Mouse (Mus musculus) lung, embryonic 16.5 days (tissue): ENCODE results near the gene Pla2g4a. TPM values are rescaled to one million over a fixed set of nuclear protein-coding genes. Genes with fewer than 3 reads are reported as not detected.
"Not testable (repeated sequence)": the region's sequence is repeated elsewhere in the genome, so short reads cannot be mapped to it uniquely, and the experiment has no call there.

ENCODE experiments used
- ATAC-seq: fragments of 200-750 bp; cut with Nextera tagmentation; 2 replicates; pipeline ENCODE4 v1.8.0; 2017; ENCODE audit warnings: low read depth, mild to moderate bottlenecking, moderate library complexity
- H3K27ac ChIP-seq: fragments of 300-500 bp; sonication (generic); 2 replicates; pipeline ENCODE4 v1.5.1; 2014; ENCODE audit warnings: mild to moderate bottlenecking, control low read depth, low read length
- H3K27me3 ChIP-seq: fragments of 300-500 bp; sonication (generic); 2 replicates; pipeline ENCODE4 v1.6.1; 2014; ENCODE audit warnings: low read depth, low read length, mixed read lengths; ENCODE audit not compliant: control insufficient read depth, insufficient read depth
- H3K36me3 ChIP-seq: fragments of 300-500 bp; sonication (generic); 2 replicates; pipeline ENCODE4 v1.6.1; 2014; ENCODE audit warnings: low read length; ENCODE audit not compliant: control insufficient read depth, insufficient read depth
- H3K4me1 ChIP-seq: fragments of 300-500 bp; sonication (generic); replicated peaks from 2 replicates; pipeline ENCODE4 v1.6.1; 2014; ENCODE audit warnings: low read length, mixed read lengths; ENCODE audit not compliant: control insufficient read depth, insufficient read depth
- H3K4me2 ChIP-seq: fragments of 300-500 bp; sonication (generic); 2 replicates; pipeline ENCODE4 v1.6.1; 2014; ENCODE audit warnings: low read depth, low read length, control low read depth
- H3K4me3 ChIP-seq: fragments of 300-500 bp; sonication (generic); 2 replicates; pipeline ENCODE4 v1.5.1; 2014; ENCODE audit warnings: mild to moderate bottlenecking, low read length, control low read depth
- H3K9ac ChIP-seq: fragments of 300-500 bp; sonication (generic); 2 replicates; pipeline ENCODE4 v1.6.1; 2014; ENCODE audit warnings: low read length, control low read depth
- H3K9me3 ChIP-seq: fragments of 300-500 bp; sonication (generic); 2 replicates; pipeline ENCODE4 v1.6.1; 2016; ENCODE audit warnings: low read length; ENCODE audit not compliant: control insufficient read depth
- WGBS: fragments of 180-500 bp; shearing (Covaris S2); extraction: QIAGEN DNeasy Blood & Tissue Kit; methylation state at CpG from one replicate; pipeline ENCODE4 v1.1.7; 2014; 5-methylcytosine and 5-hydroxymethylcytosine counted together
- polyA plus RNA-seq: library from polyadenylated mRNA; unstranded; fragments of >200 nt; fragmentation: Nextera tagmentation; extraction: Ambion mirVana; gene quantifications from 2 replicates; pipeline ENCODE4 v1.2.1, GENCODE M21; 2015

The Pla2g4a gene
- polyA plus RNA-seq, 1 experiment from 2014 or later = 14.4 TPM

DNA sequence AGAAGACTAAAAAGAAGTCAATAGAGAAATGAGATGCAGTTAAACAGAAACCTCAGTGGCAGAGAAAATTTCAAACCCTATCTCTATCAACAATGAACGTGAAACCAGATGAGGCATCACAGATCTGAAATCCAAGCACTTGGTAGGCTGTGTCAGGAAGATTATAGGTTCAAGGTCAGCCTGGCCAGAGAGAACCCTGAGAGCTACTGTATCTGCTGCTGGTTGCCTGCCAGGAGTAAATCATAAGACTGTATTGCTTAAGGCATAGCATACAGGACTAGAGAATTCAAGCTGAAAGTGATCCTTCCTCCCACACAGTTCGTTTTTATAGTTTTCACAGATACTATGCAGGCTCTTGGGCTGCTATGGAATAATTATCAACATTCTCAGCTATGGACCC lies 17.5 kb downstream of the Pla2g4a start:
- ATAC-seq = no peak
- no peak overlapping the region for H3K4me2 ChIP-seq
- 58% methylated on average over 2 of the region's 2 CpGs for WGBS
- H3K9me3 ChIP-seq = no peaks in the 10 kb centered on the region
- no peaks in the 10 kb centered on the region for H3K4me1 ChIP-seq
- H3K27me3 ChIP-seq = no peaks in the 10 kb centered on the region
- H3K27ac ChIP-seq = no peak overlapping the region
- no peak overlapping the region for H3K4me3 ChIP-seq
- H3K9ac ChIP-seq = no peak overlapping the region
- H3K36me3 ChIP-seq = no peaks in the 10 kb centered on the region

DNA sequence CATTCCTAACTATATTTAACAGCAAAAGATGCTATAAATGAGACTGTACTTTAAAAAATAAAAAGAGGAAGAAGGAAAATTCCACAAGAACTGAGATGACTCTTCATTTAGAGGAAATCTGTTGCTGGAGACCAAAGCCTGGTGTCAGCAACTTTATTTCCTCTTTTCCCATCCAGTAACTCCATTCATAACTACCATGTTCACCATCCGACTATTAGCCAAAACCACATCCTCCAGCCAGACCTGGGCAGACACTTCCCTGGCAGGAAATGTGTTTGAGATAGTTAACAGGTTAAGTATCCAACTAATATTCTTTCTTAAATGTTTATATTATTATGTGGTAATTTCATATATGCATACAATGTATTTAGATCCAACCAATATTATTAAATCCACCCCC lies 20.8 kb downstream of the Pla2g4a start:
- WGBS = 42% methylated on average over 1 of the region's 1 CpGs
- Histone ChIP-seq H3K9me3 (no peaks in the 10 kb centered on the region), H3K4me2 (no peak overlapping the region), H3K9ac (no peak overlapping the region), H3K4me1 (no peaks in the 10 kb centered on the region), H3K36me3 (no peaks in the 10 kb centered on the region), H3K27ac (no peak overlapping the region), H3K27me3 (no peaks in the 10 kb centered on the region), H3K4me3 (no peak overlapping the region)
- ATAC-seq = no peak

DNA sequence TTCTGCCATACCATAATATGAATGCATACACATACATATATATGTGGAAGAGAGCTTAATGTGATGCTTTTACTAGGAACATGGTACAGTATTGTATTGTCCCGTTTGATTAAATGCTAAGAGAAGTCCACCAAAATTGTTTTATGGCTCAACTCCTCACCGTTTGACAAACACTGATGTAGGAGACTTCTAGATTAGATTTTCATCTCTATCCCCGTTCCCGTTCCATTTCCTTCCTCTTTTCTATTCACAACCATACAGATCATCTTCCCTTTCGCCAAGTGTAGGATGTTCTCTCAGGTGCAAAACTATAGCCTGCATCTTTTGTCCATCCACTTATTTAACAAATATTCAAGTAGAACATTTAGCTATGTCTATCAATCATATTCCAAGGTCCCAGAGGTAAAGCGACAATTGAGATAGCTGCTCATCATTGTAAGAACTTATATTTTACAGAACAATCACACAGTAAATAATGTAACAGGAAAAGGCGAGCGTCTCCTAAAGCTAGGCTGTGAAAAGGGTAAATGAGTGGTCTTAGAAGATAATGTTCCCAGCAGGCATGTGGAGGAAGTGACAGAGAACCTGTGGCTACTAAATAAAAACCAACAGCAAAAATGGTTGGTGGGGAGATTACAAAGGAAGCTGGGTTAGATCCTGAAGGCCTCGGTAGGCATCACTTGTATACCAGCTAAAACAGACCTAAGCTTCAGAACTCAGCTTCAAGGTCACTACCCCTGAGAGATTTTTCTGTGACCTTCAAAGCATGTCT lies 21.6 kb downstream of the Pla2g4a start:
- no peak overlapping the region for H3K4me3 ChIP-seq
- no peaks in the 10 kb centered on the region for H3K27me3 ChIP-seq
- no peaks in the 10 kb centered on the region for H3K4me1 ChIP-seq
- 81% methylated on average over 9 of the region's 9 CpGs for WGBS
- H3K4me2 ChIP-seq = no peak overlapping the region
- H3K36me3 ChIP-seq = no peaks in the 10 kb centered on the region
- no peak for ATAC-seq
- H3K27ac ChIP-seq = no peak overlapping the region
- no peaks in the 10 kb centered on the region for H3K9me3 ChIP-seq
- no peak overlapping the region for H3K9ac ChIP-seq

DNA sequence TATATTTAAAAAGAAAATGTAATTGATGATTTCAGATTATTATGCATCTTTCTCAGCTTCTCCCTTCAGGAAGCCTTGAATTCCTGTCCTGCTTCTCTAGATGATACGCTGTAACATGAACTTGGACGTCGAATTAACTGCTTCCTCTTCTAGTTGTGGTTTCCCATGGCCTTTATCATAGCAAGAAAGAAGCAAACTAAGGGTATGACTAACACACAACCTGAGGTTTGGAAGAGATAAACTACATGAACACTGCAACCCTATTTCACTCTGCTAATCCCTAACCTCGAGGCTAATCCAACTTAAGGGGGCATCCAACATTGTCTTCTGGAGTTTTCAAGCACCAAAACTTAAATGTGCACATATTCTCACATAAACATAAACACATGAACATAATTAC lies 23.3 kb downstream of the Pla2g4a start:
- Histone ChIP-seq H3K9ac (no peak overlapping the region), H3K36me3 (no peaks in the 10 kb centered on the region), H3K27ac (no peak overlapping the region), H3K4me1 (no peaks in the 10 kb centered on the region), H3K9me3 (no peaks in the 10 kb centered on the region), H3K4me3 (no peak overlapping the region), H3K4me2 (no peak overlapping the region), H3K27me3 (no peaks in the 10 kb centered on the region)
- ATAC-seq = no peak
- WGBS = 79% methylated on average over 4 of the region's 4 CpGs

DNA sequence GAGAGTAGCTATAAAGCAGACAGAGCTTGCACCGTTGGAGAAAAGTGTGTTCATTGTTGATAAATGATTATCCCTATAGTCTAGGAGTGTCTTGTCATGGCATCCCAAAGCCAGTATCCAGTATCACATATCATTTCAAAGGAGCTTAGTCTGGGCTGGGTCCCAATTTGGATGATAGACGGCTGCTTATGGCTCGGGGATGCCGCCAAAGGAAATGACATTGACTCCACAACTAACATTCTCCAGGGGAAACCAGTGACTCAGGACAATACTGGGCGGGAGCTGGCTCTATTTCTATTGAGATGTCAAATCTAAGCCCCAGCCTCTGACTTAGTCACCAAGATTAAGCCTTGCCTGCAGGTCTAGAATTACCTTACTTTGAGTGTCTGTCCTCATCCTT lies 31.9 kb downstream of the Pla2g4a start:
- ATAC-seq = no peak
- no peak overlapping the region for H3K4me2 ChIP-seq
- H3K4me3 ChIP-seq = no peak overlapping the region
- H3K27me3 ChIP-seq = no peaks in the 10 kb centered on the region
- H3K36me3 ChIP-seq = no peaks in the 10 kb centered on the region
- H3K9ac ChIP-seq = no peak overlapping the region
- 63% methylated on average over 5 of the region's 5 CpGs for WGBS
- H3K27ac ChIP-seq = no peak overlapping the region
- H3K4me1 ChIP-seq = no peaks in the 10 kb centered on the region
- no peaks in the 10 kb centered on the region for H3K9me3 ChIP-seq

DNA sequence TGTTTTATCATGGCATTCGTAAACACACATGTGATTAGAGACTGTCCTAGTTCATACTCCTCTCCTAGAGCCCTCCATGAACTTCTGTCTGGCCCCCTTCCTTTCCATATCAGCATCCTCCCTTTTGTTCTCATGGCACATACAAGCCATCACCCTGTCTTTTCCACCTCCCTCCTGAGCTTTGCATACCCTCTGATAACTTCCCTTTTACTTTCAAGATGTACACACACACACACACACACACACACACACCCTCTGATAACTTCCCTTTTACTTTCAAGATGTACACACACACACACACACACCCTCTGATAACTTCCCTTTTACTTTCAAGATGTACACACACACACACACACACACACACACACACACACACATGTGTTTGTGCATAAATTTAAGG lies 37.4 kb downstream of the Pla2g4a start:
- WGBS = 72% methylated on average over 1 of the region's 1 CpGs
- not testable (repeated sequence) for H3K36me3 ChIP-seq, H3K4me2 ChIP-seq, H3K4me1 ChIP-seq, H3K4me3 ChIP-seq, H3K27ac ChIP-seq, H3K9me3 ChIP-seq, ATAC-seq, H3K9ac ChIP-seq, H3K27me3 ChIP-seq

DNA sequence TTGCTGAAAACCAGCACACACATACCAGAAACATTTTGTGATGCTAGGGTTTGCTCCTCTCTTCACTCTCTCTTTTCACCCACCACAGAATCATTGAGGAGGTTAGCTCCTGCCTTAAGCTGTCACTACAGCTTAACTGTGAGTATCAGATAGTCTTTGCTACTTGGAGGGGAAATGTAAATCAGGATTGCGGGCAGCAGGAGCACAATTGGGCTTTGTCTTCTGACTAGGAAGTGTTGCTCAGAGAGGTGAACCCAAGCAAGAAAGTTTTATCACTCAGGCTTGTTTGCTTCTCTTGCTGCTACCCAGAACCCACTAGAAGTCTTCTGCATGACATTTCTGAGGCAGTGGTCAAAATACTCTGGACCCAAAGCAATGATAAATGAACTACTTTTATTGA lies 38.9 kb downstream of the Pla2g4a start:
- Histone ChIP-seq H3K4me2 (no peak overlapping the region), H3K4me1 (no peaks in the 10 kb centered on the region), H3K9ac (no peak overlapping the region), H3K27me3 (no peaks in the 10 kb centered on the region), H3K9me3 (no peaks in the 10 kb centered on the region), H3K36me3 (no peaks in the 10 kb centered on the region), H3K4me3 (no peak overlapping the region), H3K27ac (no peak overlapping the region)
- 57% methylated on average over 1 of the region's 1 CpGs for WGBS
- ATAC-seq = no peak

DNA sequence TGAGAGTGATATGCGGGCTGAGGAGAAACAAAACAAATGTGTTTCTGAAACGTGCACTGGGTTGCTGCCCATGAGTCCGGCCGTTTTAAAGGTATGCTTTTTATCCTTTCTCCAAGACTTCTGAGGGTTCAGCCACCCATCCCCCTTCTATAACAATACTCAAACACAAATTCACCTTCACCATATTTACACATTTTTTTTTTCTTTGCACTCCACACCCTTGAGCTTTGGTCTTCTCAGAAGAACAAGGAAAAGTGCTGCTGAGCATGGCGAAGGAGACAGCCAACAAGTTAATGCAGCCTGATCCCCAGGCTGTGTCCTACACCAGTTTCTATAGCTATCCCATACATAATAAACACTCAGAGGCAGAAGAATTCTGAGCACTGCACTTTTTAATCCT lies 39.8 kb downstream of the Pla2g4a start:
- H3K9ac ChIP-seq = no peak overlapping the region

DNA sequence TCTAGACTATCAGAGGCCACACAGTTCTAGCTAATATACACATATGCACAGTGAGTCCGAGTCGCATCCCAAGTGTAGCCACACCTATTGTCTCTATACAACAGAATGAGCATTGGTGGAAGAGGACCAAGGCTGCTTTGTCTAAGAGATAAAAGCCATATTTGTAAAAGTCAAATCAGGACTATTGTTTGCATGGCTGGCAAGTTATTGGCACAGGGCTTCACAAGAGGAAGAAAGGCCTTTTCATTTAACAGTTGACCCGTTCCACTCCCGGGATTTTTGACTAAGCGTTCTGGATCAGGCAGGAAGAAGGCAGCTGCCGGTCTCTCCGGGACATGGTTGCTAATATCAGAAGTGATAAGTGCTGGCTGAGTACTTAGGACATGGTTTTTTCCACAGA lies 41.8 kb downstream of the Pla2g4a start:
- ATAC-seq = no peak
- WGBS = 76% methylated on average over 7 of the region's 7 CpGs

More for the DNA sequence above, 39.8 kb downstream of the Pla2g4a start:
- Histone ChIP-seq H3K4me1 (no peaks in the 10 kb centered on the region), H3K9me3 (no peaks in the 10 kb centered on the region), H3K27me3 (no peaks in the 10 kb centered on the region), H3K4me3 (no peak overlapping the region), H3K4me2 (no peak overlapping the region), H3K27ac (no peak overlapping the region), H3K36me3 (no peaks in the 10 kb centered on the region)
- 51% methylated on average over 5 of the region's 5 CpGs for WGBS
- ATAC-seq = no peak

DNA sequence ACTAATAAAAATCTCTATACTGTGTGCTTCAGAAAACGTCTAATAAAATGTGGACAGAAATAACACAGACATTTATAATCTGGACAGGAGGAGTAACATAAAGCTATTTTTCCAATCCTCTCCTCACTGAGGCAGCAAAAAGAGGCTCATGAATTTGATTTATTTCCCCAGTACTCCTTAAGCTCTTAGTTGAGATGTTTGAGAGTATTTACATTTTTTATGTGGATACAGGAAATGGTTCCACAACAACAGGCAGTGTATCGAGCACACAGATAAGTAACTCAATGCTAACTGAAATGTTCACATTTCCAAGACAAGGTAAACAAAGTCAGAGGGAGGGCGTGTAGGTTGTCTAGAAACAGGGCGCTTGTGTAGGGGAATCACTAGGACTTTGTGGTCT lies 48.1 kb downstream of the Pla2g4a start:
- Histone ChIP-seq H3K9ac (no peak overlapping the region), H3K4me3 (no peak overlapping the region), H3K27me3 (no peaks in the 10 kb centered on the region), H3K4me1 (no peaks in the 10 kb centered on the region), H3K4me2 (no peak overlapping the region), H3K36me3 (no peaks in the 10 kb centered on the region), H3K27ac (no peak overlapping the region), H3K9me3 (no peaks in the 10 kb centered on the region)
- WGBS = 17% methylated on average over 4 of the region's 4 CpGs
- ATAC-seq = no peak

More for the DNA sequence above, 41.8 kb downstream of the Pla2g4a start:
- H3K4me2 ChIP-seq = no peak overlapping the region
- H3K27me3 ChIP-seq = no peaks in the 10 kb centered on the region
- H3K27ac ChIP-seq = no peak overlapping the region
- no peak overlapping the region for H3K9ac ChIP-seq
- H3K36me3 ChIP-seq = no peaks in the 10 kb centered on the region
- no peak overlapping the region for H3K4me3 ChIP-seq
- H3K9me3 ChIP-seq = no peaks in the 10 kb centered on the region
- H3K4me1 ChIP-seq = no peaks in the 10 kb centered on the region
